Mouse (Mus musculus) stomach, embryonic 16.5 days (tissue): ENCODE measurements around the gene Eefsec. TPM values are rescaled to one million over a fixed set of nuclear protein-coding genes. Genes with fewer than 3 reads are reported as not detected.

Experiments used
- ATAC-seq: fragments of 200-750 bp; cut with Nextera tagmentation; 2 replicates; pipeline ENCODE4 v1.8.0; 2017; ENCODE audit warnings: moderate number of reproducible peaks, moderate TSS enrichment; ENCODE audit not compliant: insufficient read depth, low FRiP score
- H3K27ac ChIP-seq: fragments of 300-500 bp; sonication (generic); 2 replicates; pipeline ENCODE4 v1.5.1; 2014; ENCODE audit warnings: low read length
- H3K27me3 ChIP-seq: fragments of 300-500 bp; sonication (generic); 2 replicates; pipeline ENCODE4 v1.6.1; 2014; ENCODE audit warnings: low read length, control low read depth, mixed read lengths; ENCODE audit not compliant: control insufficient read depth, insufficient read depth
- H3K36me3 ChIP-seq: fragments of 300-500 bp; sonication (generic); 2 replicates; pipeline ENCODE4 v1.6.1; 2014; ENCODE audit warnings: low read length; ENCODE audit not compliant: control insufficient read depth, insufficient read depth
- H3K4me1 ChIP-seq: fragments of 300-500 bp; sonication (generic); 2 replicates; pipeline ENCODE4 v1.6.1; 2014; ENCODE audit warnings: low read length, control low read depth, mixed read lengths; ENCODE audit not compliant: control insufficient read depth, insufficient read depth
- H3K4me2 ChIP-seq: fragments of 300-500 bp; sonication (generic); 2 replicates; pipeline ENCODE4 v1.6.1; 2014; ENCODE audit warnings: low read depth, low read length, mixed read lengths
- H3K4me3 ChIP-seq: fragments of 300-500 bp; sonication (generic); replicated peaks from 2 replicates; pipeline ENCODE4 v1.5.1; 2014; ENCODE audit warnings: mild to moderate bottlenecking, low read length
- H3K9ac ChIP-seq: fragments of 300-500 bp; sonication (generic); 2 replicates; pipeline ENCODE4 v1.6.1; 2014; ENCODE audit warnings: low read length
- H3K9me3 ChIP-seq: fragments of 300-500 bp; sonication (generic); replicated peaks from 2 replicates; pipeline ENCODE4 v1.6.1; 2016; ENCODE audit warnings: low read length, control low read depth; ENCODE audit not compliant: control insufficient read depth
- WGBS: fragments of 180-500 bp; shearing (Covaris S2); extraction: QIAGEN DNeasy Blood & Tissue Kit; methylation state at CpG from one replicate; pipeline ENCODE4 v1.1.7; 2014; 5-methylcytosine and 5-hydroxymethylcytosine counted together
- polyA plus RNA-seq: library from polyadenylated mRNA; unstranded; fragments of >200 nt; fragmentation: Nextera tagmentation; extraction: Ambion mirVana; gene quantifications from 2 replicates; pipeline ENCODE4 v1.2.1, GENCODE M21; 2015

Eefsec gene
- polyA plus RNA-seq, 1 experiment from 2014 or later: 29.7 TPM

DNA sequence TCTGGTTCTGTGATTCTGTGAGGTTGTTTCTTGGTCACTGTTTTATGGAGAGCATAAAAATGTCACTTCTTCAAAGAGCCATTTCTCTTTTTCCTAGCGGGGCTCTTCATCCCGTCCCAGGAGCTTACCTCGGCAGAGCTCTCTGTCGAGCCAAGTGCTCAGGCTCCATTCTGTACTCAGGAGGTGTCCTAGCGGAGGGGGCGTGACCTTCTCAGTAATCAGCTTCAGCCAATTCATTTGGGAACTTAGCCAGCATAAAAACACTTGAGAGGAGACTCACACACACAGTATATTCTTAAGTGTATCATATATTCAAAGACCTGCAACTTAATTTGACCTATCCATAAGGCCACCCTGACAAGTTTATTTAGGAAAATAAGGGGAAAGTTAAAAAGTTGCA lies 34.1 kb upstream of the Eefsec start:
- Histone ChIP-seq H3K9me3 (no peaks in the 10 kb centered on the region), H3K4me3 (no peak overlapping the region), H3K36me3 (peaks cover 24% of the 10 kb centered on the region), H3K27ac (no peak overlapping the region), H3K9ac (no peak overlapping the region), H3K4me1 (0 out of 2 replicates have a peak, but pooled peaks cover 2% of the 10 kb centered on the region), H3K27me3 (no peaks in the 10 kb centered on the region), H3K4me2 (no peak overlapping the region)
- WGBS: 59% methylated on average over 6 of the region's 6 CpGs
- no peak for ATAC-seq

- no peak overlapping the region for H3K4me2 ChIP-seq
Measured at GRCm38 (mm10) chr6:88469878-88470277, 23.5 kb upstream of the Eefsec start.

GRCm38 (mm10) chr6:88465181-88465920 lies 19.0 kb upstream of the Eefsec start, which contains the start of gene Ruvbl1:
Gene Ruvbl1, plus strand, starts transcription at chr6:88465409.
- no peaks in the 10 kb centered on the region for H3K9me3 ChIP-seq
- peak within 1 kb of the TSS; percentile 66 for H3K4me3 ChIP-seq
- H3K4me1 ChIP-seq: peaks cover 10% of the 10 kb centered on the region
- peak within 1 kb of the TSS; percentile 77 for H3K9ac ChIP-seq
- ATAC-seq: peak; percentile 99
- peaks cover 5% of the 10 kb centered on the region; the same call in 1 of the 2 replicates for H3K36me3 ChIP-seq
- no peaks in the 10 kb centered on the region for H3K27me3 ChIP-seq
- under 1% methylated on average over 37 of the region's 42 CpGs for WGBS
- H3K27ac ChIP-seq: no peak within 1 kb of the TSS
- H3K4me2 ChIP-seq: peak within 1 kb of the TSS; percentile 78

More at GRCm38 (mm10) chr6:88469878-88470277, 23.5 kb upstream of the Eefsec start:
- H3K36me3 ChIP-seq: peaks cover 14% of the 10 kb centered on the region; the same call in 1 of the 2 replicates
- no peak for ATAC-seq
- no peaks in the 10 kb centered on the region for H3K9me3 ChIP-seq
- H3K9ac ChIP-seq: no peak overlapping the region
- no peak overlapping the region for H3K4me3 ChIP-seq
- no peak overlapping the region for H3K27ac ChIP-seq
- H3K4me1 ChIP-seq: peaks cover 10% of the 10 kb centered on the region
- no peaks in the 10 kb centered on the region for H3K27me3 ChIP-seq
- 76% methylated on average over 6 of the region's 6 CpGs for WGBS

DNA sequence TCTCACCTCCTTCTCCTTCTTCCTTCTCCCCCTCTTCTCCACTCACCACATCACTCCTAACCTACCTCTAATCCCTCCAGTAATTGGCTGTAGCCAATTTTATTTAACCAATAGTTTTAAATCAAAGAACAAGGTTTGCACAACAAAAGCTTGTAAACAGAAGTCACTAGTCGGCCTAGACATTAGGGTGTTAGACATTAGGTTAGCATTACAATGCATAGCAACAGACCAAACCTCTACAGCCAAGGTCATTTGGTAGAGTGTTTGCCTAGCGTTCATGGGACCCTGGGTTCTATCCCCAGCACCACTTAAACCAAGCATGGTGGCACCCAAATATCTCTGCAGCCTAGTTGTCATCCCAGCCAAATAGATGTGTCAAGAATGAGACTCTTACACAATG lies 8.2 kb upstream of the Eefsec start:
- Histone ChIP-seq H3K4me3 (no peak overlapping the region), H3K4me2 (no peak overlapping the region), H3K36me3 (no peaks in the 10 kb centered on the region), H3K27me3 (no peaks in the 10 kb centered on the region), H3K27ac (no peak overlapping the region), H3K9me3 (no peaks in the 10 kb centered on the region), H3K4me1 (no peaks in the 10 kb centered on the region), H3K9ac (no peak overlapping the region)
- 64% methylated on average over 2 of the region's 2 CpGs for WGBS
- no peak for ATAC-seq

GRCm38 (mm10) chr6:88447454-88447853 lies 1.1 kb upstream of the Eefsec start:
- Histone ChIP-seq H3K36me3 (no peaks in the 10 kb centered on the region), H3K27me3 (no peaks in the 10 kb centered on the region), H3K9me3 (no peaks in the 10 kb centered on the region), H3K27ac (no peak overlapping the region), H3K9ac (no peak overlapping the region), H3K4me2 (no peak overlapping the region), H3K4me3 (no peak overlapping the region), H3K4me1 (no peaks in the 10 kb centered on the region; the same call in 1 of the 2 replicates)
- WGBS: 29% methylated on average over 4 of the region's 4 CpGs
- no peak for ATAC-seq

- no peaks in the 10 kb centered on the region for H3K9me3 ChIP-seq
- H3K9ac ChIP-seq: peak overlapping the region; percentile 86
Measured at GRCm38 (mm10) chr6:88445661-88446060, 678 bp downstream of the Eefsec start.

DNA sequence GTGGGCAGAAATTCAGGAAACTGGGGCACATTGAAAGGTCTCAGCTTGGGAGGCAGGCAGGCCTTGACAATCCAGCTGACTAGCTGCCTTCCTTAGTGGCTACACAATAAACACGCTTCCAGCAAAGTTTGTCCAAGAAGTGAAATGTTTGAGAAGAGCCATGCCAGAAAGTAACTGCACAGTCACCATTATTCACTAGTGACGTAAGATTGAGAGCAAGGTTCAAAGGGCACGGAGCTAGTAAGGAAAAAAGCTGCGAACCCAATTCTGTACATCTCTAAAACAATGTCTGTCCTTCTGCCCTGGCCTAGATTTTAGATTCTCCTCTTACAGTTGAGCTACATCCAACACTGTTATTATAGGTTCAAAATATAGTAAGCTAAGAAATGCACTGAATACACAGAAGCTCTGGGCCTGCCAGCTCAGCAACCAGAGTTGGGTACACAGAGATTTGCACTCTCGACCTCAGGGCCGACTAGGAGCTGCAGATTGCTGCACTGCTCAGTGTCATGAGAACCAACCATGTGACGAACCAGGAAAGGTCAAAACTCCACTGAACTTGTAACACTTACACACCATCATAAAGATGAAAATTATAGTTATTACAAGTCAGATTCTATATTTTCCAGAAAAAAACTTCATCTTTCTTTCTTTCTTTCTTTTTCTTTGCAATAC lies 2.1 kb downstream of the Eefsec start:
- no peak overlapping the region for H3K4me3 ChIP-seq
- no peak for ATAC-seq
- no peaks in the 10 kb centered on the region for H3K9me3 ChIP-seq
- no peak overlapping the region for H3K4me2 ChIP-seq
- no peaks in the 10 kb centered on the region for H3K27me3 ChIP-seq
- H3K9ac ChIP-seq: no peak overlapping the region
- 54% methylated on average over 7 of the region's 7 CpGs for WGBS
- no peaks in the 10 kb centered on the region for H3K36me3 ChIP-seq
- H3K27ac ChIP-seq: no peak overlapping the region
- no peaks in the 10 kb centered on the region; the same call in 1 of the 2 replicates for H3K4me1 ChIP-seq

More at GRCm38 (mm10) chr6:88445661-88446060, 678 bp downstream of the Eefsec start:
- Histone ChIP-seq H3K4me2 (peak overlapping the region; percentile 71), H3K27me3 (no peaks in the 10 kb centered on the region), H3K27ac (no peak overlapping the region), H3K36me3 (no peaks in the 10 kb centered on the region), H3K4me1 (no peaks in the 10 kb centered on the region; the same call in 1 of the 2 replicates), H3K4me3 (peak overlapping the region; percentile 78)
- no peak for ATAC-seq
- WGBS: 10% methylated on average over 5 of the region's 5 CpGs

DNA sequence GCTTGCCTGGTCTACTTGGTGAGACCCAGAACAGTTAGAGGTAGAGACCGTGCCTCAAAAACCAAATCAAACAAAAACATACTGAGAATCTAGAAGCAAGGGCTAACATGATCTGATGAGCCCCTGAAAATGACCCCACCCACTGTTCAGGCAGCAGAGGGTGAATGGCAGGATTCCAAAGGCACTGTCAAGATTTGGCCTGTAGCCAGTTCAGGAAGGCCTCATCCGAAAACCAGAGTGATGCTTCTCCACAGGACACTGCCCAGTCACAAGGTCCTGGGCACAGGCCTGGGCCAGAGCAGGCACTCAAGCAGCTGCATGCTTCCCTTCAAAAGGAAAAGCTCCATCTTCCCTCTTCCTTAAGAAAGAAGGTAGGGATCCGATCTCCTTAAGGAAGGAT lies 2.9 kb downstream of the Eefsec start:
- H3K9ac ChIP-seq: no peak overlapping the region
- H3K4me3 ChIP-seq: no peak overlapping the region
- WGBS: 73% methylated on average over 3 of the region's 3 CpGs
- H3K4me2 ChIP-seq: no peak overlapping the region
- H3K27me3 ChIP-seq: no peaks in the 10 kb centered on the region
- no peaks in the 10 kb centered on the region for H3K9me3 ChIP-seq
- no peaks in the 10 kb centered on the region; the same call in 1 of the 2 replicates for H3K4me1 ChIP-seq
- no peaks in the 10 kb centered on the region for H3K36me3 ChIP-seq
- no peak for ATAC-seq
- H3K27ac ChIP-seq: no peak overlapping the region

DNA sequence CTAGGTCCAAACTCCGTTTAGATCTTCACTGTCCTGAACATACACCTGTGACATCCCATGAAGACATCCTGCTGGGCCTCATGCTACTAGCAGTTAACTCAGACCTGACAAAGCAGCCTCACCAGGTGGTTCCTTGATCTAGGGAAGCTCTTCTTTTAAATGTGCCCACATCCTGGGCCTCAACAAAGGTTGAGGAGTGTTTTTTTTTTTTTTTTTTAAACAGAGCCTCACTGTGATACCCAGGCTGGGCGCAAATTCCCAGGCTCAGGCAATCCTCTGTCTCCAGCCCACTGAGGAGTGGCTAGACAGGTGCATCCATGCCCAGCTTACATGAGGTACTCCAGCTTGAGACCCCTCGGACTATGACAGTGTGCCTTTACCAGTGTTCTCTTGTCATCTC lies 3.8 kb downstream of the Eefsec start:
- H3K9me3 ChIP-seq: no peaks in the 10 kb centered on the region
- no peaks in the 10 kb centered on the region; the same call in 1 of the 2 replicates for H3K4me1 ChIP-seq
- no peak overlapping the region for H3K4me3 ChIP-seq
- WGBS: 71% methylated on average over 3 of the region's 3 CpGs
- H3K4me2 ChIP-seq: no peak overlapping the region
- H3K9ac ChIP-seq: no peak overlapping the region
- no peak for ATAC-seq
- no peaks in the 10 kb centered on the region for H3K27me3 ChIP-seq
- no peak overlapping the region for H3K27ac ChIP-seq
- no peaks in the 10 kb centered on the region for H3K36me3 ChIP-seq
